Mouse (Mus musculus) intestine, embryonic 15.5 days (tissue): ENCODE data around the gene Hk3. TPM values are rescaled to one million over a fixed set of nuclear protein-coding genes. Genes with fewer than 3 reads are reported as not detected.

Source experiments
- ATAC-seq: fragments of 200-750 bp; cut with Nextera tagmentation; 2 replicates; pipeline ENCODE4 v1.8.0; 2017; ENCODE audit warnings: moderate TSS enrichment, moderate library complexity
- H3K27ac ChIP-seq: fragments of 300-500 bp; sonication (generic); 2 replicates; pipeline ENCODE4 v1.5.1; 2015; ENCODE audit warnings: mild to moderate bottlenecking, inconsistent platforms
- H3K27me3 ChIP-seq: fragments of 300-500 bp; sonication (generic); replicated peaks from 2 replicates; pipeline ENCODE4 v1.6.1; 2015; ENCODE audit warnings: inconsistent platforms
- H3K36me3 ChIP-seq: fragments of 300-500 bp; sonication (generic); 2 replicates; pipeline ENCODE4 v1.6.1; 2015; ENCODE audit warnings: inconsistent platforms
- H3K4me1 ChIP-seq: fragments of 300-500 bp; sonication (generic); replicated peaks from 2 replicates; pipeline ENCODE4 v1.6.1; 2015; ENCODE audit warnings: inconsistent platforms
- H3K4me2 ChIP-seq: fragments of 300-500 bp; sonication (generic); replicated peaks from 2 replicates; pipeline ENCODE4 v1.6.1; 2015; ENCODE audit warnings: mild to moderate bottlenecking, inconsistent platforms
- H3K4me3 ChIP-seq: fragments of 300-500 bp; sonication (generic); replicated peaks from 2 replicates; pipeline ENCODE4 v1.5.1; 2015; ENCODE audit warnings: inconsistent platforms
- H3K9ac ChIP-seq: fragments of 300-500 bp; sonication (generic); 2 replicates; pipeline ENCODE4 v1.6.1; 2015; ENCODE audit warnings: inconsistent platforms
- H3K9me3 ChIP-seq: fragments of 300-500 bp; sonication (generic); 2 replicates; pipeline ENCODE4 v1.6.1; 2016; ENCODE audit warnings: inconsistent platforms
- WGBS: fragments of 180-500 bp; shearing (Covaris S2); methylation state at CpG from one replicate; pipeline ENCODE4 v1.1.7; 2015; 5-methylcytosine and 5-hydroxymethylcytosine counted together
- polyA plus RNA-seq: library from polyadenylated mRNA; unstranded; fragments of >200 nt; fragmentation: Nextera tagmentation; extraction: Ambion mirVana; gene quantifications from 2 replicates; pipeline ENCODE4 v1.2.1, GENCODE M21; 2015

Gene Hk3
- polyA plus RNA-seq: 1.2 TPM in 2 replicates

GRCm38 (mm10) chr13:55021194-55021779 lies at the start of gene Hk3:
Gene Hk3, minus strand, starts transcription at chr13:55021385.
- Histone ChIP-seq H3K4me3 (no peak within 1 kb of the TSS), H3K4me2 (no peak within 1 kb of the TSS), H3K27ac (no peak within 1 kb of the TSS), H3K9me3 (no peaks in the 10 kb centered on the region), H3K36me3 (no peaks in the 10 kb centered on the region), H3K4me1 (no peaks in the 10 kb centered on the region), H3K9ac (no peak within 1 kb of the TSS), H3K27me3 (no peaks in the 10 kb centered on the region)
- no peak for ATAC-seq
- WGBS: 82% methylated on average over 13 of the region's 13 CpGs

- Histone ChIP-seq H3K4me1 (no peaks in the 10 kb centered on the region), H3K9ac (no peak overlapping the region), H3K27me3 (no peaks in the 10 kb centered on the region), H3K27ac (no peak overlapping the region), H3K4me3 (no peak overlapping the region), H3K4me2 (no peak overlapping the region), H3K9me3 (no peaks in the 10 kb centered on the region), H3K36me3 (no peaks in the 10 kb centered on the region)
- ATAC-seq: no peak
- 40% methylated on average over 7 of the region's 7 CpGs for WGBS
These were observed 48.5 kb upstream of the Hk3 start for GRCm38 (mm10) chr13:55069719-55070118.

- no peaks in the 10 kb centered on the region for H3K9me3 ChIP-seq
- ATAC-seq: no peak
- no peak overlapping the region for H3K4me2 ChIP-seq
- H3K36me3 ChIP-seq: peaks cover under 1% of the 10 kb centered on the region; the same call in 1 of the 2 replicates
- no peak overlapping the region for H3K27ac ChIP-seq
- no peaks in the 10 kb centered on the region for H3K4me1 ChIP-seq
- no peaks in the 10 kb centered on the region for H3K27me3 ChIP-seq
- WGBS: 80% methylated on average over 2 of the region's 2 CpGs
- no peak overlapping the region for H3K4me3 ChIP-seq
- no peak overlapping the region for H3K9ac ChIP-seq
These were observed 42.1 kb upstream of the Hk3 start for GRCm38 (mm10) chr13:55063276-55063675.

GRCm38 (mm10) chr13:55058042-55058441 lies 36.9 kb upstream of the Hk3 start:
- H3K4me3 ChIP-seq: no peak overlapping the region
- H3K27ac ChIP-seq: no peak overlapping the region
- no peaks in the 10 kb centered on the region for H3K27me3 ChIP-seq
- H3K4me2 ChIP-seq: no peak overlapping the region
- peaks cover 6% of the 10 kb centered on the region; the same call in 1 of the 2 replicates for H3K36me3 ChIP-seq
- WGBS: 96% methylated on average over 2 of the region's 2 CpGs
- no peak overlapping the region for H3K9ac ChIP-seq
- no peaks in the 10 kb centered on the region for H3K9me3 ChIP-seq
- H3K4me1 ChIP-seq: no peaks in the 10 kb centered on the region
- no peak for ATAC-seq

GRCm38 (mm10) chr13:55047706-55048105 lies 26.5 kb upstream of the Hk3 start:
- Histone ChIP-seq H3K4me1 (no peaks in the 10 kb centered on the region), H3K9ac (no peak overlapping the region), H3K27ac (no peak overlapping the region), H3K4me2 (no peak overlapping the region), H3K36me3 (no peaks in the 10 kb centered on the region), H3K9me3 (no peaks in the 10 kb centered on the region), H3K4me3 (no peak overlapping the region), H3K27me3 (no peaks in the 10 kb centered on the region)
- no peak for ATAC-seq
- WGBS: 80% methylated on average over 3 of the region's 3 CpGs

- H3K4me2 ChIP-seq: no peak overlapping the region
- H3K4me1 ChIP-seq: no peaks in the 10 kb centered on the region
- H3K36me3 ChIP-seq: peaks cover 3% of the 10 kb centered on the region; the same call in 1 of the 2 replicates
- H3K4me3 ChIP-seq: no peak overlapping the region
- H3K27me3 ChIP-seq: no peaks in the 10 kb centered on the region
- no peak overlapping the region for H3K27ac ChIP-seq
- WGBS: 94% methylated on average over 2 of the region's 2 CpGs
- no peak overlapping the region for H3K9ac ChIP-seq
- no peak for ATAC-seq
- no peaks in the 10 kb centered on the region for H3K9me3 ChIP-seq
These were observed 18.8 kb upstream of the Hk3 start for GRCm38 (mm10) chr13:55040016-55040415.

GRCm38 (mm10) chr13:55024215-55024614 lies 3.0 kb upstream of the Hk3 start:
- no peaks in the 10 kb centered on the region for H3K4me1 ChIP-seq
- H3K4me3 ChIP-seq: no peak overlapping the region
- 78% methylated on average over 2 of the region's 2 CpGs for WGBS
- H3K27ac ChIP-seq: no peak overlapping the region
- no peak for ATAC-seq
- peaks cover 4% of the 10 kb centered on the region; the same call in 1 of the 2 replicates for H3K36me3 ChIP-seq
- H3K9ac ChIP-seq: no peak overlapping the region
- no peak overlapping the region for H3K4me2 ChIP-seq
- H3K9me3 ChIP-seq: no peaks in the 10 kb centered on the region
- H3K27me3 ChIP-seq: no peaks in the 10 kb centered on the region

GRCm38 (mm10) chr13:55022715-55023114 lies 1.5 kb upstream of the Hk3 start:
- H3K27me3 ChIP-seq: no peaks in the 10 kb centered on the region
- no peak overlapping the region for H3K4me2 ChIP-seq
- 68% methylated on average over 9 of the region's 9 CpGs for WGBS
- no peaks in the 10 kb centered on the region for H3K36me3 ChIP-seq
- no peaks in the 10 kb centered on the region for H3K9me3 ChIP-seq
- no peak overlapping the region for H3K9ac ChIP-seq
- H3K4me1 ChIP-seq: no peaks in the 10 kb centered on the region
- H3K4me3 ChIP-seq: no peak overlapping the region
- no peak for ATAC-seq
- no peak overlapping the region for H3K27ac ChIP-seq

GRCm38 (mm10) chr13:55022256-55022655 lies 1.1 kb upstream of the Hk3 start:
- no peak for ATAC-seq
- Histone ChIP-seq H3K4me3 (no peak overlapping the region), H3K9me3 (no peaks in the 10 kb centered on the region), H3K4me1 (no peaks in the 10 kb centered on the region), H3K27ac (no peak overlapping the region), H3K36me3 (no peaks in the 10 kb centered on the region), H3K4me2 (no peak overlapping the region), H3K27me3 (no peaks in the 10 kb centered on the region), H3K9ac (no peak overlapping the region)
- WGBS: 65% methylated on average over 4 of the region's 4 CpGs

GRCm38 (mm10) chr13:55020051-55020450 lies 1.1 kb downstream of the Hk3 start:
- no peak overlapping the region for H3K4me3 ChIP-seq
- H3K36me3 ChIP-seq: no peaks in the 10 kb centered on the region
- no peaks in the 10 kb centered on the region for H3K27me3 ChIP-seq
- WGBS: 90% methylated on average over 4 of the region's 4 CpGs
- no peak overlapping the region for H3K4me2 ChIP-seq
- H3K4me1 ChIP-seq: no peaks in the 10 kb centered on the region
- H3K9ac ChIP-seq: no peak overlapping the region
- H3K27ac ChIP-seq: no peak overlapping the region
- no peak for ATAC-seq
- H3K9me3 ChIP-seq: no peaks in the 10 kb centered on the region

- Histone ChIP-seq H3K27ac (no peak overlapping the region), H3K4me2 (no peak overlapping the region), H3K9me3 (no peaks in the 10 kb centered on the region), H3K4me1 (no peaks in the 10 kb centered on the region), H3K9ac (no peak overlapping the region), H3K36me3 (no peaks in the 10 kb centered on the region), H3K4me3 (no peak overlapping the region), H3K27me3 (no peaks in the 10 kb centered on the region)
- 55% methylated on average over 3 of the region's 3 CpGs for WGBS
- no peak for ATAC-seq
These were observed 2.0 kb downstream of the Hk3 start for GRCm38 (mm10) chr13:55019181-55019580.

GRCm38 (mm10) chr13:55018700-55019099 lies 2.5 kb downstream of the Hk3 start:
- no peak overlapping the region for H3K4me3 ChIP-seq
- no peak overlapping the region for H3K9ac ChIP-seq
- no peak overlapping the region for H3K4me2 ChIP-seq
- no peak overlapping the region for H3K27ac ChIP-seq
- no peaks in the 10 kb centered on the region for H3K27me3 ChIP-seq
- WGBS: 88% methylated on average over 9 of the region's 9 CpGs
- no peaks in the 10 kb centered on the region for H3K4me1 ChIP-seq
- no peaks in the 10 kb centered on the region for H3K9me3 ChIP-seq
- H3K36me3 ChIP-seq: no peaks in the 10 kb centered on the region
- ATAC-seq: no peak

GRCm38 (mm10) chr13:55017898-55018599 lies 3.1 kb downstream of the Hk3 start:
- H3K4me2 ChIP-seq: no peak overlapping the region
- WGBS: 78% methylated on average over 8 of the region's 8 CpGs
- no peaks in the 10 kb centered on the region for H3K4me1 ChIP-seq
- no peak overlapping the region for H3K4me3 ChIP-seq
- no peak overlapping the region for H3K27ac ChIP-seq
- no peak overlapping the region for H3K9ac ChIP-seq
- no peaks in the 10 kb centered on the region for H3K9me3 ChIP-seq
- ATAC-seq: no peak
- no peaks in the 10 kb centered on the region for H3K36me3 ChIP-seq
- H3K27me3 ChIP-seq: no peaks in the 10 kb centered on the region
